ENCODE assay signal across 23 mouse cellular contexts in genomic region chr3:159907329-159907728, GRCm38 (mm10).
DNase-seq lines count a peak whose midpoint lies in the region; ATAC-seq and TF ChIP-seq lines count a peak whose summit lies in the region.
"Had no signal": no experiment of that assay in that cellular context is flagged by ENCODE, and none has a peak within 500 bp of the region (broad histone marks: within the 10 kb centered on the region; RNA-seq: fewer than 3 reads in every experiment).

No protein-coding gene starts in this region.

- H3K4me3 ChIP-seq in left cerebral cortex, adult 2 months, result no peak overlapping the region
- no peak overlapping the region for H3K4me3 ChIP-seq in intestine, postnatal 0 days (ENCODE audit: low read depth, low read length)

- H3K4me1 ChIP-seq in intestine, postnatal 0 days (replicated peaks; ENCODE audit: control insufficient read depth, insufficient read depth, low read length), result no peaks in the 10 kb centered on the region

- no peak overlapping the region for H3K4me2 ChIP-seq in intestine, postnatal 0 days (replicated peaks; ENCODE audit: low read depth)

- 0 out of 2 replicates have a peak, but pooled peaks cover 3% of the 10 kb centered on the region for H3K36me3 ChIP-seq in intestine, postnatal 0 days (ENCODE audit: control insufficient read depth, insufficient read depth)
- H3K36me3 ChIP-seq: G1E had no signal

- intact Hi-C loops in left cerebral cortex, adult 2 months (cut with DNase I), result loop anchor here (5.0 kb wide), 1 partner anchor 175 kb away; no protein-coding TSS in a partner anchor
- intact Hi-C loops in left cerebral cortex, postnatal 4 days (cut with DNase I), result no loop called here

- no peaks in the 10 kb centered on the region for H3K9me3 ChIP-seq in intestine, postnatal 0 days (ENCODE audit: control insufficient read depth)
- H3K9me3 ChIP-seq: G1E had no signal

- H3K9ac ChIP-seq in intestine, postnatal 0 days (ENCODE audit: low read depth, low read length), result no peak overlapping the region

- peak overlapping the region; percentile 29; the same call in 1 of the 2 replicates for H3K27ac ChIP-seq in left cerebral cortex, adult 2 months
- no peak overlapping the region for H3K27ac ChIP-seq in intestine, postnatal 0 days (ENCODE audit: low read depth, low read length)

- WGBS in intestine, postnatal 0 days, result 94% methylated on average over 1 of the region's 1 CpGs

- H3K27me3 ChIP-seq in intestine, postnatal 0 days (replicated peaks; ENCODE audit: control insufficient read depth, insufficient read depth, low read length), result no peaks in the 10 kb centered on the region
- H3K27me3 ChIP-seq: CH12.LX, Patski had no signal

- DNase-seq in frontal cortex, postnatal 25 days (ENCODE audit: low spot score in 2 of 2), result no peak
- DNase-seq in left cerebral cortex, adult 2 months (ENCODE audit: extremely low spot score in 1 of 2, low spot score in 2 of 2), result no peak
- DNase-seq in left cerebral cortex, postnatal 4 days, result no peak
- DNase-seq in brain, adult 2 months (ENCODE audit: low read depth, low spot score), result peak; percentile 17
- DNase-seq in telencephalon, adult 2 months (ENCODE audit: low read depth, low spot score), result peak; percentile 41
- no peak for DNase-seq in thymus, postnatal 4 days
- DNase-seq: adrenal gland, adult 2 months; adrenal gland, adult 8-10 months; adrenal gland, postnatal 10 days; adrenal gland, postnatal 14 days; adrenal gland, postnatal 25 days; adrenal gland, postnatal 36 days; B cell, adult 2 months; cerebellum, adult 11 months; cerebellum, adult 11-12 months; cerebellum, adult 18-20 months had no signal

- no peak for TF ChIP-seq CTCF in left cerebral cortex, adult 2 months (IDR thresholded peaks at IDR 0.05)
- no peak for TF ChIP-seq CTCF in intestine, postnatal 0 days (IDR thresholded peaks at IDR 0.05; ENCODE audit: low read depth)

- peak; percentile 96 for ATAC-seq in frontal cortex, adult (ENCODE audit: low TSS enrichment)
- no peak for ATAC-seq in intestine, postnatal 0 days
- ATAC-seq: activated CD4-positive, CD25-positive, alpha-beta regulatory T cell, adult 4 months; CD4-positive, CD25-positive, alpha-beta regulatory T cell, adult 4 months; Patski had no signal

Comparison
In these comparisons a context has a peak if more than half of its experiments do, and no peak if none do; other contexts are left out.
1. DNase-seq: peak in brain, adult 2 months (single experiment) and telencephalon, adult 2 months (single experiment); none in frontal cortex, postnatal 25 days (0 of 2), left cerebral cortex, adult 2 months (0 of 2), left cerebral cortex, postnatal 4 days (single experiment) and thymus, postnatal 4 days (single experiment).